Mouse (Mus musculus): ENCODE measurements around the gene Rad51b.

The Rad51b gene

GRCm38 (mm10) chr12:79613846-79614582 lies 316.9 kb downstream of the Rad51b start:
- no peak for DNase-seq (ENCODE audit: low spot score in 2 of 2)

DNA sequence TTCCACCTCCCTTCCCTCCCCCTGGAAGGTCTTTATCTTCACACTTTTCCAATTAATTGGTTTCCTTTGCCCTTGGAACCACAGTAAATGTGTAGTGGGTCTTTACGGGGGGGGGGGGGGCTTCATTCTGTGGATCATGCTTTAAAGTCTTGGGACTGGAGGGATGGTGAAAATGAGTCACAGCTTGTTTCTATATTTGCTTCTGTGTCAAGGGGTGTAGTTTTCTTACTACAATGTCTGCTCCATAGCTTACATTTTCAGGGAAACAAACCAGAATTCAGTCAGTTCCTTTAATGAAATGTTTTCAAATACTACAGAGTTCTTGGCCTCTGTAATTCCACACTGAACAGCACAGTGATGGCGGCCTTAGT lies 317.5 kb downstream of the Rad51b start:
- DNase-seq (ENCODE audit: low spot score in 2 of 2), result no peak

- no peak for DNase-seq (ENCODE audit: low spot score in 2 of 2)
Observed at GRCm38 (mm10) chr12:79615717-79616316, 318.7 kb downstream of the Rad51b start.

- DNase-seq (ENCODE audit: low spot score in 2 of 2), result no peak
Observed at GRCm38 (mm10) chr12:79619009-79619408, 321.9 kb downstream of the Rad51b start.

DNA sequence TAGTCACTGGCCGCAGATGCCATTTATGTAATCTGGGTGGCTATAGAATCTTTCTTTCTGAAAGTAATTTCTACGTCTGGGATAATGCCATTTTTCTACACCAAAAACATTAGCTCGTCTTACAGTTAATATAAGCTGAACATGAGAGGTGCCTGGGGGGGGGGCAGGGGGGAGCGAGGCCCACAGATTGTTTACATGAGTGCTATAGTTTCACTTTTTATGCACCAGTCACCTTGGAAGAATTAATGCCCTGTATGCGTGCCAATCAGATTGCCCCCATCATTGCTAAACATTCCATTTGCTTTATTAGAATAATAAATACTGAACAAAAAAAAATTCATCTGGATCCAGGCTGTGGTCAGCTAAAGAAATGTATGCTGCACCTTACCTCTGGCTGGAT lies 323.6 kb downstream of the Rad51b start:
- DNase-seq (ENCODE audit: low spot score in 2 of 2), result no peak

GRCm38 (mm10) chr12:79623308-79623707 lies 326.2 kb downstream of the Rad51b start:
- no peak for DNase-seq (ENCODE audit: low spot score in 2 of 2)

DNA sequence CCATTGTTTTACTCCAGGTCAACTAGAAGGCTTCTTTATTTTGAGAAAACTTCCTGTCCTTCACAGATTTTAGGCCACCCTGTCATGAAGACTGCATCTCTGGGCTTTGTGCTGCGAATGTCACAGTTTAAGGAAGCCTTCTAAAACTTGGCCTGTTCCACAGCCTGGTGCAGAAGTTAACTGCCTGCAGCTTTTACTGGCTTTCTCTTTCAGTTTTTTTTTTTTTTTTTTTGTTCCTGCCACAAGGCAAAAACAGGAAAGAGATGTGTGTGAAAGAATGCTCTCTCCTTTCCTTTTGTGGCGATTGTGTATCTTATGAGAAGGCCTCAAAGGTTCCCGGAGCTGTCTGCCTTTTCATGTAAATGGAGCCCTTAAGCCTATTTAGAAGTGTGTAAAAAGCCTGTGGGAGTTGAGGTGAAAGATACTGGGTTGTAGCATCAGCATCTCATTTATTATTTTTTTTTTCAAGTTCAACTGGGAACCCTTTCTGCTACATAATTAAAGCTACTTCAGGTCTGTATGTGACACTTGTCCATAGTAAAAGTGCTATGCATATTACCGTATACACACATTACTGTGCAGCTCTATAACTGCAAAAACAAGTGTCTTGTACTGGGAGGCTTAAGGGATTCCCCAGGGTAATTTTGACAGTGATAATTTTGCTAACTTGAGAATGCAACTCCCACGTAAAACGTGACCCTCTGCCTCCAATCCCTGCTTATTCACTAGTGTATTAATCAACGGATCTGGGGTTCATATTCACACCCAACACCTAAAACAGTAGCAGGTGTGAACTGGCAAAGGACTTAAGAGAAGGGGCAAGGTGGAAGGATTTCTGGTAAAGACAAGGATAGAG lies 328.8 kb downstream of the Rad51b start:
- DNase-seq (ENCODE audit: low spot score in 2 of 2), result no peak

DNA sequence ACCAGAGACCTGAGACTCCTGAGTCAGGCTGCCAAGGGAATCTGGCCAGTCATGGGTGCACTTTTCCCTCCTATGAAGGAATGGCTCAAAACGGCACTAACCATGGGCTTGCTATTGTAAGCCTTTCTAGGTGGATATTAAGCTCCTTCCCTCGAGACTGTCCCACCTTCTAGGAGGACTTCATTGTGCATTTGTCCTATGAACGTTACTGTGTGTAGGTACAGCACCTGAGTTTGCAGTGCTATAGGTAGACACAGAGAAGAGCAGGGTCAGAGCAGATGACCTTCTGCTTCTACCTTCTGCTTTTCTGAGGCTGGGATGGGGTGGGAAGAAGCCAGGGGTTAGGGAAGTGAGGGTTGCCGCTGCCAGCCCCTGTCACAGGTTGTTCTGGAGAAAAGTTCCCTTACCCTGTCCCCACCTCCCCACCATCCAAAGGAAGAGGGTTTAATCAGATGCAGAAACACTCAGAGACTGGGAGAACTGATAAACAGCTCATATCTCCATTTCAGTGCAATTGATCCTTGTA lies 329.5 kb downstream of the Rad51b start:
- no peak for DNase-seq (ENCODE audit: low spot score in 2 of 2)

DNA sequence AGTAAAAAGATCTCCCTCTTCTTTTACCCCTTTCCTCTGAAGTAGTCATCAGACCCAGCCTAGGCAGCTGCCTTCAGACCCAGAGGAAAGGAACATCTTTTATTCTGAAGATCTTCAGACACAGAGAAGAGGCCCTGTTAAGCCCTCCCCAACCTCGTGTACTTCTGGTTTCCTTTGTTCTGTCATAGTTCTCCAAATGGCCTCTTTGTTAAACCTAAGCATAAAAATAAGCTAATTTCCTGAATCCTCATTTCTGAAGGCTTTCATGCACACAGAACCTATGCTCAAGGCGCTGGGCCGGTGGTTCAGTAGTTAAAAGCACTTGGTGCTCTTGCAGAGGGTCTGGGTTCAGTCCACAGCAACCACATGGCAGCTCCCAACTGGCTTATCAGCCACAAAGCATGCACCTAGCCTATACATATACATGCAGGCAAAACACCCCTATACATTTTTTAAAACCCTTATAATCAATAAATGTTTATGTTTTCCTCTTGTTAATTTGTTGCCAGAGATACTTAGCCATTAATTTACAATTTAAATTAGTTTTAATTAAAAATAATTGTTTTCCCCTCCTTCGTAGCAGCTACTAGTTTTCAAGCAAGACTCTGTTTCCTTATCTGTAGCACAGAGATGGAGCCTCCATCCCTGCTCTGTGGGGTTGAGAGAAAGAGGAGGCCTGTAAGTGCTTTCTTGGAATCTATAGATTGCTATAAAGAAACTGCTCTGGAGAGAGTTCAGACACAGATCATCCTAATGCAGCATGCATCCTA lies 330.5 kb downstream of the Rad51b start:
- no peak for DNase-seq (ENCODE audit: low spot score in 2 of 2)

DNA sequence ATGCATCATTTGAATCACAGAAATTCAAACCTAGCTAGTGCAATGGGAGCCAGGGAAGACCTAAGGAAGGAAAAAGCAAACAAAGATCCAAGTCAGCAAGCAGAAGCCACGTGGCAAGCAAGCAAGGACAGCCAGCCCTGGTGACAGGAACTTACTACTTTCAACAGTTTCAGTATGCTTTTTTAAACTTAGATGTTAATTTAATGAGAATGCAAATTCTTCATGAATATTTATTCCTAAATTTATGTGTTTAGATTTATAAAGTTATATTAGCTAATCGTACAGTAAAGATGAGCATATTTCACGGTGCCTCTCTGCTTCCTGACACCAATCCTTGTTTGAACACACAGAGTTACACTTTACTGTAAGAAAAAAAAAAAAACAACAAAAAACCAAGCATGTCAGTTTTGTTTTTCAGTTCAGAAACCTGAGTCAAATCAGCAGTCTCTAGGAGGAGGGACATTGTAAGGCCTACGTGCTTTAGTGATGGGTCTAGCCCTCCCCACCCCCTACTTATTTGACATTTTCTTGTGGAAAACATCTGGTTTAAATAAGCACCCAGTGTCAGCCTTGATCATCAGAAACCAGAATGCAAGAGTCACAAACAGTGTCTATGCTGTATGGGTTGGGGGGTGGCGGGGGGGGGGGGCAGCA lies 331.2 kb downstream of the Rad51b start:
- DNase-seq (ENCODE audit: low spot score in 2 of 2), result no peak

- no peak for DNase-seq (ENCODE audit: low spot score in 2 of 2)
Observed at GRCm38 (mm10) chr12:79629945-79630850, 333.1 kb downstream of the Rad51b start.

DNA sequence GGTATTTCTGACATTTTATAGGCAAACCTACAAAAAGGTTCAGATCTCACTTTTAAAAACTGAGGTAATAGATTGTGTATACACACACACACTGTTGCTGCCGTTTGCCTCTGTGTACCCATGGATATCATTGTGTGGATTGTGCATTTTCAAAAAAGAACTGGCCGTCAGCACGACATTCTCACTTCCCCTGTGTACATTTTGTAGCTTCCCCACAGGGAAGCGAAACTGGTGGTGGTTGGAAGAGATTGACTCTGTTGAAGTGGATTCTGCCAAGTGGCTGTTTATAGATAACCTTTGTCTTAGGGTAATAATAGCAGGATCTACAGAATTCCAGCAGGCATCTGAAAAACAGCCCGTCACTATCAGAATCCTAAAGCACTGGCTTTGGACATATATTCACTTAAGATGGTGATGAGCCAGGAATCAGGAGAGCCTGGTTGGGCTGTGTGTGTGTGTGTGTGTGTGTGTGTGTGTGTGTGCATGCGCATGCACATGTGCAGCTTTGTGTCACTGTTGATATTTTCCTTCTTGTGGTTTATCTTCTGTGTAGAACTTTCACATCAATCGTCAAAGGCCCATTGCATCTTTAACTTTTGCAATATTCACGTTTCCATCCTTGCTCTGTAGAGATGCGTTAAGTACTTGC lies 336.5 kb downstream of the Rad51b start:
- DNase-seq (ENCODE audit: low spot score in 2 of 2), result no peak

DNA sequence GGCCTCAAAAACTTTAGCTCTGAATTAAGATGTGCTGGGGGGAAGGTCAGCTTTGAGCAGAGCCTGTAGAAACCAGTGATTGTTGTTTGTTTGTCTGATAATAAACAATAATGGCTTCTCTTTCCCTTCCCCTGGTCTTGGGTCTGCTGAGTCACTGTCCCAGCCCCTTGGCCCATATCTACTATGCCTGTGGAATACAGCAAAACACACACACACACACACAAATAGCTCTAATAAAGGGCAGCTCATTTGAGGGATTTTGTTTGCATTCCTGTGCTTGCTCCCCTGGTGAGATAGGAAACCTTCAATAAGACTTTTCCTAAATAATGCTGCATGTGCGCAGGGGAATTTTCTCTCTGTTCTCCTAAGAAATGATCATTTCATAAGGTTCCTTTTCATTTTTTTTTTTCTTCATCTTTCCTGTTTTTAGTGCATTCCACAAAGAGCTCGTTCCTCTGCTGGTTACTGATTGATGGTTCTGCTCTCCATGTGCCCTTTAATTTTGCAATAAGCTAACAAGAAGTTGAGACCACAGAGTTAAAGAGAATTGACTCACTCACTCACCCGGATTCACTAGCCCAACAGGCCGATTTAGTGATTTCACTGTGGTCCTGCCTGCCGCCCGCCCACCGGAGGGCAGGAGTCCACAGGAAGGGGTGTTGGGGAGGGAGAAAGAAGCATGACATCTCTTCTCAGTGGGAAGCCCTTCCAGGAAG lies 344.6 kb downstream of the Rad51b start:
- DNase-seq (ENCODE audit: low spot score in 2 of 2), result no peak

GRCm38 (mm10) chr12:79642715-79643114 lies 345.6 kb downstream of the Rad51b start:
- DNase-seq (ENCODE audit: low spot score in 2 of 2), result no peak

GRCm38 (mm10) chr12:79645656-79646055 lies 348.6 kb downstream of the Rad51b start:
- no peak for DNase-seq (ENCODE audit: low spot score in 2 of 2)

GRCm38 (mm10) chr12:79646646-79647164 lies 349.6 kb downstream of the Rad51b start:
- DNase-seq (ENCODE audit: low spot score in 2 of 2), result no peak

GRCm38 (mm10) chr12:79647382-79647781 lies 350.3 kb downstream of the Rad51b start:
- no peak for DNase-seq (ENCODE audit: low spot score in 2 of 2)

- no peak for DNase-seq (ENCODE audit: low spot score in 2 of 2)
Observed at GRCm38 (mm10) chr12:79647976-79648375, 350.9 kb downstream of the Rad51b start.
